Mouse (Mus musculus) small intestine, adult 2 months (tissue): ENCODE measurements around the gene Ppan.

Experiments
- CTCF ChIP-seq: fragments of 200-500 bp; IDR thresholded peaks from 2 replicates; pipeline ENCODE4 v1.5.1; 2012; ENCODE audit warnings: low read depth, mild to moderate bottlenecking, control low read depth, inconsistent platforms, low read length, moderate library complexity, mixed read lengths; ENCODE audit not compliant: insufficient replicate concordance, insufficient read length; ENCODE audit errors: extremely low read depth
- POLR2A ChIP-seq: fragments of 200-500 bp; IDR thresholded peaks from 2 replicates; pipeline ENCODE4 v1.6.1; 2012; ENCODE audit warnings: low read depth, mild to moderate bottlenecking, control low read depth, inconsistent platforms, low read length, moderate library complexity

- TF ChIP-seq POLR2A, result no peak
- TF ChIP-seq CTCF, result no peak
These were observed 22.0 kb downstream of the Ppan start for GRCm38 (mm10) chr9:20909948-20910347.
